ENCODE assay signal across 12 mouse cellular contexts in genomic region chrX:85932991-85933390, GRCm38 (mm10).
DNase-seq lines count a peak whose midpoint lies in the region; ATAC-seq and TF ChIP-seq lines count a peak whose summit lies in the region.
"Had no signal": no experiment of that assay in that cellular context is flagged by ENCODE, and none has a peak within 500 bp of the region (broad histone marks: within the 10 kb centered on the region; RNA-seq: fewer than 3 reads in every experiment).

No protein-coding gene starts in this region.

- ATAC-seq in liver, postnatal 0 days: no peak
- ATAC-seq in liver, embryonic 12.5 days: no peak
- no peak for ATAC-seq in Patski
- 0 out of 2 replicates have a peak, but pooled peaks have one; percentile 37 for ATAC-seq in megakaryocyte progenitor cell, adult 5-6 weeks (replicated peaks; ENCODE audit: poor library complexity)
- ATAC-seq: midbrain, embryonic 15.5 days had no signal

- WGBS in heart, adult 2 months: 4% methylated on average over 2 of the region's 2 CpGs
- WGBS in heart, embryonic 10.5 days: 10% methylated on average over 2 of the region's 2 CpGs
- WGBS in liver, postnatal 0 days (ENCODE audit: insufficient replicate concordance): 4% methylated on average over 2 of the region's 2 CpGs
- WGBS in liver, embryonic 12.5 days (ENCODE audit: insufficient replicate concordance): 3% methylated on average over 2 of the region's 2 CpGs

- no peak overlapping the region for H3K4me2 ChIP-seq in liver, postnatal 0 days (ENCODE audit: low read depth, low read length)
- H3K4me2 ChIP-seq in liver, embryonic 12.5 days: no peak overlapping the region
- H3K4me2 ChIP-seq: limb, embryonic 12.5 days; midbrain, embryonic 15.5 days; stomach, embryonic 15.5 days had no signal

- no peaks in the 10 kb centered on the region for H3K79me2 ChIP-seq in heart, adult 2 months (replicated peaks; ENCODE audit: control insufficient read depth, insufficient read depth, low read length)

- intact Hi-C loops in heart, adult 2 months (cut with DNase I): no loop called here

- no peak for DNase-seq in heart, adult 2 months
- DNase-seq in heart, embryonic 10.5 days (ENCODE audit: low spot score): no peak
- DNase-seq in liver, postnatal 0 days: no peak
- no peak for DNase-seq in Patski (ENCODE audit: low read depth, low spot score)
- DNase-seq in frontal cortex, postnatal 10 days (ENCODE audit: low spot score in 2 of 2): no peak
- DNase-seq in urinary bladder, postnatal 25 days (ENCODE audit: low spot score): no peak

- H3K27me3 ChIP-seq in heart, adult 2 months (ENCODE audit: control insufficient read depth, insufficient read depth, low read length): no peaks in the 10 kb centered on the region
- H3K27me3 ChIP-seq in heart, embryonic 10.5 days (ENCODE audit: insufficient read depth, poor library complexity, severe bottlenecking): no peaks in the 10 kb centered on the region
- no peaks in the 10 kb centered on the region for H3K27me3 ChIP-seq in liver, postnatal 0 days (ENCODE audit: insufficient read depth, low read length)
- no peaks in the 10 kb centered on the region for H3K27me3 ChIP-seq in liver, embryonic 12.5 days (replicated peaks)
- H3K27me3 ChIP-seq in Patski: peaks cover 55% of the 10 kb centered on the region
- H3K27me3 ChIP-seq: limb, embryonic 12.5 days; midbrain, embryonic 15.5 days; stomach, embryonic 15.5 days had no signal

- no peak for TF ChIP-seq POLR2A in heart, adult 2 months (IDR thresholded peaks at IDR 0.05; ENCODE audit: insufficient read depth, low read depth, low read length)

- H3K27ac ChIP-seq in heart, adult 2 months: no peak overlapping the region
- H3K27ac ChIP-seq in heart, embryonic 10.5 days: no peak overlapping the region
- H3K27ac ChIP-seq in liver, postnatal 0 days (ENCODE audit: low read depth): no peak overlapping the region
- no peak overlapping the region for H3K27ac ChIP-seq in liver, embryonic 12.5 days
- H3K27ac ChIP-seq: limb, embryonic 12.5 days; midbrain, embryonic 15.5 days; stomach, embryonic 15.5 days had no signal

- POLR2A ChIA-PET in Patski (lab: Charles Lee): no interaction called here

- no peaks in the 10 kb centered on the region for H3K9me3 ChIP-seq in heart, embryonic 10.5 days
- no peaks in the 10 kb centered on the region for H3K9me3 ChIP-seq in liver, postnatal 0 days (ENCODE audit: low read length)
- no peaks in the 10 kb centered on the region for H3K9me3 ChIP-seq in liver, embryonic 12.5 days (replicated peaks)
- H3K9me3 ChIP-seq: G1E; limb, embryonic 12.5 days; midbrain, embryonic 15.5 days; stomach, embryonic 15.5 days had no signal

- H3K9ac ChIP-seq in heart, adult 2 months (ENCODE audit: low read depth, low read length): no peak overlapping the region
- H3K9ac ChIP-seq in liver, postnatal 0 days (replicated peaks): no peak overlapping the region
- H3K9ac ChIP-seq in liver, embryonic 12.5 days: no peak overlapping the region
- H3K9ac ChIP-seq: limb, embryonic 12.5 days; midbrain, embryonic 15.5 days; stomach, embryonic 15.5 days had no signal

- no peaks in the 10 kb centered on the region for H3K36me3 ChIP-seq in heart, adult 2 months (ENCODE audit: control insufficient read depth, insufficient read depth, low read length)
- H3K36me3 ChIP-seq in heart, embryonic 10.5 days: no peaks in the 10 kb centered on the region
- H3K36me3 ChIP-seq in liver, postnatal 0 days (replicated peaks; ENCODE audit: insufficient read depth, low read length): no peaks in the 10 kb centered on the region
- no peaks in the 10 kb centered on the region for H3K36me3 ChIP-seq in liver, embryonic 12.5 days
- H3K36me3 ChIP-seq: G1E; limb, embryonic 12.5 days; midbrain, embryonic 15.5 days; stomach, embryonic 15.5 days had no signal

- in situ Hi-C loops in Patski (cut with MboI; ENCODE audit: low pct_unique_long_range_greater_than_20kb): no loop called here

- no peak overlapping the region for H3K4me3 ChIP-seq in heart, adult 2 months
- no peak overlapping the region for H3K4me3 ChIP-seq in heart, embryonic 10.5 days
- no peak overlapping the region for H3K4me3 ChIP-seq in liver, postnatal 0 days (ENCODE audit: low read depth, low read length)
- H3K4me3 ChIP-seq in liver, embryonic 12.5 days: no peak overlapping the region
- H3K4me3 ChIP-seq: limb, embryonic 12.5 days; midbrain, embryonic 15.5 days; stomach, embryonic 15.5 days had no signal

- no peak for TF ChIP-seq EP300 in heart, adult 2 months (IDR thresholded peaks at IDR 0.05; ENCODE audit: insufficient read depth, low read depth, low read length)
- no peak for TF ChIP-seq EP300 in liver, postnatal 0 days (IDR thresholded peaks at IDR 0.05; ENCODE audit: low read depth)

- peak; percentile 76 for TF ChIP-seq CTCF in heart, adult 2 months (IDR thresholded peaks at IDR 0.05)
- peak; percentile 43; the same call in 1 of the 2 replicates for TF ChIP-seq CTCF in liver, postnatal 0 days (IDR thresholded peaks at IDR 0.05; ENCODE audit: low read depth)
- TF ChIP-seq CTCF in Patski (IDR thresholded peaks at IDR 0.05): peak; percentile 45

- H3K4me1 ChIP-seq in heart, adult 2 months (ENCODE audit: control insufficient read depth, insufficient read depth, low read length): no peaks in the 10 kb centered on the region
- H3K4me1 ChIP-seq in heart, embryonic 10.5 days: no peaks in the 10 kb centered on the region
- no peaks in the 10 kb centered on the region for H3K4me1 ChIP-seq in liver, postnatal 0 days (ENCODE audit: insufficient read depth)
- no peaks in the 10 kb centered on the region for H3K4me1 ChIP-seq in liver, embryonic 12.5 days
- H3K4me1 ChIP-seq: limb, embryonic 12.5 days; midbrain, embryonic 15.5 days; stomach, embryonic 15.5 days had no signal

- CTCF ChIA-PET in Patski (lab: Charles Lee): no interaction called here
